Mouse (Mus musculus): ENCODE measurements at regions not wholly inside any gene's neighbourhood (a gene's known extent, or its start where the extent isn't known, plus 50 kb on each side); places are given as distances from the start of the nearest gene placed in this dataset.
A peak's percentile ranks its signal among the peaks of the same experiment; 100 is the strongest.
"Not testable (repeated sequence)": the region's sequence is repeated elsewhere in the genome, so short reads cannot be mapped to it uniquely, and the experiment has no call there.

DNA sequence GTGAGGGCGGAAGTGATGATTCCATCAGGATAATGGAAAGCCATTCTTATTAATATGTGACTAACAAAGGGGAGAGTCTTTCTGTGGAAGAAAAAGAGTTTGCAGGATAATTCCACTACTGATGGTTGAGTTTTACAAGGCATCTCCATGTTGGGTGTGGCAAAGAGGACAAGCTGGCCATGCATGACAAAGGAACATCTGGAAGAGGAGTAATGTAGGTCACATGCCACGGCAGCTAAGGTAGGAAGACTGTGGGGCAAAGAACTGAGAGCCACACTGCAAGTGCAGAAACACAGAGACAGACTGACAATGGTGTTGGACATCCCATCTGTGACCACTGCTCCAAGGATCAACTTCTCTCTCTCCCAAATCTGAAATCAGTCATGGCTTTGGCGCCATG lies 196.4 kb upstream of the Gdi2 start:
- Histone ChIP-seq H3K4me2 (ENCODE audit: low read depth) (no peak overlapping the region), H3K27ac (no peak overlapping the region), H3K27me3 (ENCODE audit: control insufficient read depth, insufficient read depth, low read length) (no peaks in the 10 kb centered on the region), H3K9me3 (ENCODE audit: control insufficient read depth, low read length) (peaks cover 4% of the 10 kb centered on the region), H3K9ac (replicated peaks) (no peak overlapping the region), H3K4me1 (replicated peaks; ENCODE audit: control insufficient read depth in 2 of 2, insufficient read depth in 2 of 2, low read length in 1 of 2) (no peaks in the 10 kb centered on the region), H3K4me3 (ENCODE audit: insufficient read depth in 1 of 2, low read depth in 2 of 2, low read length in 2 of 2) (no peak overlapping the region), H3K36me3 (replicated peaks; ENCODE audit: control insufficient read depth, insufficient read depth, low read depth) (no peaks in the 10 kb centered on the region)
- 52% methylated on average over 3 of the region's 3 CpGs for WGBS (ENCODE audit: insufficient replicate concordance)
- DNase-seq (ENCODE audit: low read depth in 3 of 3, low spot score in 3 of 3) (no peak), ATAC-seq (ENCODE audit: insufficient read depth) (no peak)
- TF ChIP-seq CTCF (IDR thresholded peaks at IDR 0.05; ENCODE audit: low read depth) (no peak), EP300 (IDR thresholded peaks at IDR 0.05; ENCODE audit: low read depth) (no peak)

DNA sequence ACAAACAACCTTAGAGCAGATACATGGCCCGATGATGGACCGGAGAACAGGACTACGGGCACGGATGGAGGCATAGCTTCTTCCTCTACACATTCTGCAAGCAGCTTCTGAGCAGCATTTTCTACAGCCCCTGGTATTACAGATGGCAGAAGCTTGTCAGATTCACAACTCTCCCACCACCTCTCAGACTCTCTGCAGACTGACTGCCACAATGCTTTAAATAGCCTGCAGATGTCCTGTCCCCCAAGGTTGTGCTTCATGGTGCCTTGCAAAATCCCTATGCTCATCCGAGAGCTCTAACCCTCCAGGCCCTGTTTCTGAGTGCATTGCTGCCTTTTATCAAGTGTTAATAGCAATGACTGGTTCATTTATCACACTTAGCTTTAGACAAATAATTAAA lies 194.3 kb upstream of the Gdi2 start:
- ATAC-seq (ENCODE audit: insufficient read depth) (no peak), DNase-seq (ENCODE audit: low read depth in 3 of 3, low spot score in 3 of 3) (no peak)
- Histone ChIP-seq H3K4me3 (ENCODE audit: insufficient read depth in 1 of 2, low read depth in 2 of 2, low read length in 2 of 2) (no peak overlapping the region), H3K4me1 (replicated peaks; ENCODE audit: control insufficient read depth in 2 of 2, insufficient read depth in 2 of 2, low read length in 1 of 2) (no peaks in the 10 kb centered on the region), H3K27me3 (ENCODE audit: control insufficient read depth, insufficient read depth, low read length) (no peaks in the 10 kb centered on the region), H3K9ac (replicated peaks) (no peak overlapping the region), H3K9me3 (ENCODE audit: control insufficient read depth, low read length) (no peaks in the 10 kb centered on the region; the same call in 1 of the 2 replicates), H3K36me3 (replicated peaks; ENCODE audit: control insufficient read depth, insufficient read depth, low read depth) (no peaks in the 10 kb centered on the region), H3K4me2 (ENCODE audit: low read depth) (no peak overlapping the region), H3K27ac (no peak overlapping the region)
- WGBS (ENCODE audit: insufficient replicate concordance): 61% methylated on average over 5 of the region's 5 CpGs
- TF ChIP-seq EP300 (IDR thresholded peaks at IDR 0.05; ENCODE audit: low read depth): no peak
- no peak for TF ChIP-seq CTCF (IDR thresholded peaks at IDR 0.05; ENCODE audit: low read depth)

DNA sequence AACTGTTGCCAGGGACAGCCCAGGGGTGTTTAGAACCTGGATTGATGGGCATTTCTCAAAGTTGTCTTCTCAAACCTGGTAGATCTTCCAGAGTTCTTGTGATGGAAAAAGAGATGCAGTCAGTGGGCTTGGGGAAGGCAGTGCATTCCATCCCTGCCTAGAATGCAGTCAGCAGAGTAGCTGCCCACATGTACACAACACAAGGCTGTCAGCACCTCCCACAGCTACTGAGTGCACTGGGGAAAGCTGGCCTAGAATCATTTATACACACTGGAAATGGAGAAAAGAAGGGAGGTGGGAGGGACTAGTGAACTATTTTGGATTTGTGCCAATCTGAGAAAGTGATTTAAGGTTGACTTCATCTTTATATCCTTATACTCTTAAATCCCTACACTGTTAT lies 183.0 kb upstream of the Gdi2 start:
- not testable (repeated sequence) for H3K4me1 ChIP-seq (replicated peaks; ENCODE audit: control insufficient read depth in 2 of 2, insufficient read depth in 2 of 2, low read length in 1 of 2); H3K27ac ChIP-seq; H3K9ac ChIP-seq (replicated peaks); H3K9me3 ChIP-seq (ENCODE audit: control insufficient read depth, low read length); H3K4me2 ChIP-seq (ENCODE audit: low read depth); DNase-seq (ENCODE audit: low read depth in 3 of 3, low spot score in 3 of 3); ATAC-seq (ENCODE audit: insufficient read depth); H3K4me3 ChIP-seq (ENCODE audit: insufficient read depth in 1 of 2, low read depth in 2 of 2, low read length in 2 of 2); H3K36me3 ChIP-seq (replicated peaks; ENCODE audit: control insufficient read depth, insufficient read depth, low read depth)
- H3K27me3 ChIP-seq (ENCODE audit: control insufficient read depth, insufficient read depth, low read length): peaks cover 24% of the 10 kb centered on the region

DNA sequence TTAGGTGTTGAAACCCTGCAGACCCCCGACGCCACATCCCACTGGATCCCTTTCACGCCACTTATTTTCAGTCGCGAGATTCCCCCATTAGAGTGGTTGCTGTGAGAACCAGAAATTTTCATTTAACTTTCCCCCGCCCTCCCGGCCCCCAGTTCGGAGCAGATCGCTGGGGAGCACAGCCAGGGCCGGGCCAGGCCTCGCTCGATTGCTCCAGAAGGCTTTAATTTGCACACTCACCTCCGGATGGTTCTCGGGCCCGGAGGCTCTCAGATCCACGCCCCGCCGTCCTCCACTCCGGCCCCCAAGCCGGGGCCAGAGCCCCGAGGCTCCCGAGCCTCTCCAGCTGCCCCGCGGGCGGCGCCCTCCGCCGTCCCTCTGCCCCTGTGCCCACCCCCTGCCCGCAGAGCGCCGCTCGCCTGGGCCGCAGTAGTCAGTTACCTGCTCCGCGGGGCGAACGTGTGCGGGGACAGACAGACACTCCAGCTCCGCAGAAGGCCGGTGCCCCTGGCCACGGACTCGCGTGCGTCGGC lies 179.7 kb upstream of the Gdi2 start:
- DNase-seq (ENCODE audit: low read depth in 3 of 3, low spot score in 3 of 3): no peak
- Histone ChIP-seq H3K36me3 (replicated peaks; ENCODE audit: control insufficient read depth, insufficient read depth, low read depth) (no peaks in the 10 kb centered on the region), H3K4me1 (replicated peaks; ENCODE audit: control insufficient read depth in 2 of 2, insufficient read depth in 2 of 2, low read length in 1 of 2) (no peaks in the 10 kb centered on the region), H3K27ac (no peak overlapping the region), H3K4me3 (ENCODE audit: insufficient read depth in 1 of 2, low read depth in 2 of 2, low read length in 2 of 2) (no peak overlapping the region), H3K4me2 (ENCODE audit: low read depth) (peak overlapping the region; percentile 55; the same call in 1 of the 2 replicates), H3K9ac (replicated peaks) (no peak overlapping the region), H3K27me3 (ENCODE audit: control insufficient read depth, insufficient read depth, low read length) (peaks cover 38% of the 10 kb centered on the region), H3K9me3 (ENCODE audit: control insufficient read depth, low read length) (no peaks in the 10 kb centered on the region)
- no peak for ATAC-seq (ENCODE audit: insufficient read depth)
- 4% methylated on average over 45 of the region's 45 CpGs for WGBS (ENCODE audit: insufficient replicate concordance)
- TF ChIP-seq EP300 (IDR thresholded peaks at IDR 0.05; ENCODE audit: low read depth) (no peak), CTCF (IDR thresholded peaks at IDR 0.05; ENCODE audit: low read depth) (no peak)

DNA sequence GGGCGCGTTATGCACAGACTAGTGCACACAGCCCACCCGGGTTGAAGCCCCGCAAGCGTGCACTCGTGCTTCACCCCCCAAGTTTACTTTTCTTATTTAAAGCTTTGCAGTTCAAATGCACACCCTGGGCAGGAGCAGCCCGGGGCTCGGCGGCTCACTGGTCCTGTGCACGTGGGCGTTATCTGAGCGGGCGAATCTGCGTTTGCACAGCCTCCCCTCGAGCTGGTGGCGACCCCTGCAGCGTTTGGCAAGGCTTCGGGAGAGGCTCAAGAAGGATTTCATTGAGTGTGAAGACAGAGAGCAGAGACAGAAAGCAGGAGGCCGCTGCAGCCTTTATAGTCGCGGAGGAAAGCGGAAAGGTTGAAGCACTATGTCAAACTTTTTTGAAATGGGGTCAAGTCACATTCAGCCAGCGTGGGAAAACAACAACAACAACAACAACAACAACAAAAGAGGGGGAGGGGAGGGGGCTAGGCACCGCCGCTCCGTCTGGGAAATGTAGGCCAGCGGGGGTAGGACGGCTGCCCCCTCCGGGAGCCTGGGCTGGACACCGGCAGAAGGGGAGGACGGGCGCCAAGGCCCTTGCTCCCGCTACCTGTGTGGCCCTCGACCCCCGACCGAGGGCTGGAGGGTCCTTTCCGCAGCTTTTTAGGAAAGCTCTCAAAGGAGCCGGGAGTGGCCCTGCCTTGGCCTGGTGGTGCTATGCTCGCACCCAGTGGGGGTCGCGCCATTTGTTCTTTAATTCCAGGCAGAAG lies 178.7 kb upstream of the Gdi2 start:
- under 1% methylated on average over 41 of the region's 41 CpGs for WGBS (ENCODE audit: insufficient replicate concordance)
- TF ChIP-seq CTCF (IDR thresholded peaks at IDR 0.05; ENCODE audit: low read depth) (no peak), EP300 (IDR thresholded peaks at IDR 0.05; ENCODE audit: low read depth) (no peak)
- Histone ChIP-seq H3K27ac (no peak overlapping the region), H3K4me1 (replicated peaks; ENCODE audit: control insufficient read depth in 2 of 2, insufficient read depth in 2 of 2, low read length in 1 of 2) (no peaks in the 10 kb centered on the region), H3K4me3 (ENCODE audit: insufficient read depth in 1 of 2, low read depth in 2 of 2, low read length in 2 of 2) (0 out of 4 replicates have a peak overlapping the region, but pooled peaks of 1 of the 2 experiments have one; percentile 20), H3K4me2 (ENCODE audit: low read depth) (peak overlapping the region; percentile 55), H3K27me3 (ENCODE audit: control insufficient read depth, insufficient read depth, low read length) (peaks cover 38% of the 10 kb centered on the region), H3K9me3 (ENCODE audit: control insufficient read depth, low read length) (no peaks in the 10 kb centered on the region), H3K9ac (replicated peaks) (no peak overlapping the region), H3K36me3 (replicated peaks; ENCODE audit: control insufficient read depth, insufficient read depth, low read depth) (no peaks in the 10 kb centered on the region)
- ATAC-seq (ENCODE audit: insufficient read depth): no peak
- DNase-seq (ENCODE audit: low read depth in 3 of 3, low spot score in 3 of 3): no peak

DNA sequence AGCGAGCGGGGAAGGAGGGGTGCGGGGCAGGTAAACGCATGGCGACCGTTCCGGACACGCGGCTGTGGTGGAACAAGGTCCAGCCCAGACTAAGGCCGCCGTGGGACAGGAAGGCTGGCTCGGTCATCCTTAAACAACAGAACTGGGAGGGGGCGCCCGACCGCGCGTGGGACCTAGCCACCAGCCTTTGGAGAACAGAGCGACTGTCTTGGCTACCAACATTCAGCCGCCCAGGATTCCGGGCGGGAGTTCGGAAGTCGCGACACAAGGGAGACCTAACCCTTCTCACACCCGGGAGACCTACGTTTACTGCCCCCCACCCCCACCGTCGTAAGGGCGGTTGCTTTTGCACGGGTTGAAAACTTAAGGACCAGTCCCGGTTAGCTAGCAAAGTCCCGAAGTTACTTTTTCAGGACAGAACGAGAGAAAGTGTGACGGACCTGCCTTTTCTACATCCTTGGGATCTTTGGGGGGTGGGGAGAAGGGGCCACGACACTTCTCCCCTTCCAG lies 178.1 kb upstream of the Gdi2 start:
- peaks cover 38% of the 10 kb centered on the region for H3K27me3 ChIP-seq (ENCODE audit: control insufficient read depth, insufficient read depth, low read length)
- H3K27ac ChIP-seq; ATAC-seq (ENCODE audit: insufficient read depth); H3K36me3 ChIP-seq (replicated peaks; ENCODE audit: control insufficient read depth, insufficient read depth, low read depth); H3K4me1 ChIP-seq (replicated peaks; ENCODE audit: control insufficient read depth in 2 of 2, insufficient read depth in 2 of 2, low read length in 1 of 2); H3K9ac ChIP-seq (replicated peaks); DNase-seq (ENCODE audit: low read depth in 3 of 3, low spot score in 3 of 3); H3K9me3 ChIP-seq (ENCODE audit: control insufficient read depth, low read length): not testable (repeated sequence)
- H3K4me3 ChIP-seq (ENCODE audit: insufficient read depth in 1 of 2, low read depth in 2 of 2, low read length in 2 of 2): peak overlapping the region; percentile 29 to 35; a peak in 3 of 4 replicates
- WGBS (ENCODE audit: insufficient replicate concordance): 1% methylated on average over 35 of the region's 35 CpGs
- H3K4me2 ChIP-seq (ENCODE audit: low read depth): peak overlapping the region; percentile 55
